Mouse (Mus musculus) thymus, adult 2 months (tissue): ENCODE results near the gene Scfd2. TPM values are rescaled to one million over a fixed set of nuclear protein-coding genes. Genes with fewer than 3 reads are reported as not detected.

ENCODE experiments used
- DNase-seq: peaks from one replicate; pipeline ENCODE4 v3.0.0; 2021
- H3K27ac ChIP-seq: fragments of 200-500 bp; 2 replicates; pipeline ENCODE4 v1.5.1; 2012; ENCODE audit warnings: low read length, control low read depth; ENCODE audit not compliant: control insufficient read depth, insufficient read depth
- H3K27me3 ChIP-seq: fragments of 200-500 bp; 2 replicates; pipeline ENCODE4 v1.6.1; 2012; ENCODE audit warnings: mild to moderate bottlenecking, low read length, moderate library complexity, mixed read lengths; ENCODE audit not compliant: control insufficient read depth, insufficient read depth
- H3K36me3 ChIP-seq: fragments of 200-500 bp; 2 replicates; pipeline ENCODE4 v1.6.1; 2012; ENCODE audit warnings: mild to moderate bottlenecking, low read length, moderate library complexity; ENCODE audit not compliant: control insufficient read depth, insufficient read depth
- H3K4me1 ChIP-seq: fragments of 200-500 bp; replicated peaks from 2 replicates; pipeline ENCODE4 v1.6.1; 2012; ENCODE audit warnings: low read length; ENCODE audit not compliant: control insufficient read depth, insufficient read depth
- H3K4me3 ChIP-seq: fragments of 200-500 bp; 2 replicates; pipeline ENCODE4 v1.5.1; 2012; ENCODE audit warnings: mild to moderate bottlenecking, low read length, control low read depth, moderate library complexity; ENCODE audit not compliant: control insufficient read depth, insufficient read depth
- CTCF ChIP-seq: fragments of 200-500 bp; IDR thresholded peaks from 2 replicates; pipeline ENCODE4 v1.5.1; 2012; ENCODE audit warnings: mild to moderate bottlenecking, control low read depth, low read length, moderate library complexity, borderline replicate concordance; ENCODE audit not compliant: control insufficient read depth, poor library complexity, insufficient read depth; ENCODE audit errors: extremely low read depth
- POLR2A ChIP-seq: fragments of 200-500 bp; IDR thresholded peaks from 2 replicates; pipeline ENCODE4 v1.6.1; 2012; ENCODE audit warnings: mild to moderate bottlenecking, low read length, control low read depth, moderate library complexity; ENCODE audit not compliant: control insufficient read depth, poor library complexity, insufficient read depth; ENCODE audit errors: extremely low read depth
- WGBS: fragments of 180-500 bp; shearing (Covaris S2); methylation state at CpG from one replicate; pipeline ENCODE4 v1.1.7; 2018; 5-methylcytosine and 5-hydroxymethylcytosine counted together
- polyA plus RNA-seq: library from polyadenylated mRNA; depleted of rRNA; stranded (reverse); fragments of >200 nt; gene quantifications from 2 replicates; pipeline ENCODE4 v1.2.3, GENCODE M21; 2012

Scfd2 gene
- polyA plus RNA-seq, 1 experiment, result 14.5 TPM

DNA sequence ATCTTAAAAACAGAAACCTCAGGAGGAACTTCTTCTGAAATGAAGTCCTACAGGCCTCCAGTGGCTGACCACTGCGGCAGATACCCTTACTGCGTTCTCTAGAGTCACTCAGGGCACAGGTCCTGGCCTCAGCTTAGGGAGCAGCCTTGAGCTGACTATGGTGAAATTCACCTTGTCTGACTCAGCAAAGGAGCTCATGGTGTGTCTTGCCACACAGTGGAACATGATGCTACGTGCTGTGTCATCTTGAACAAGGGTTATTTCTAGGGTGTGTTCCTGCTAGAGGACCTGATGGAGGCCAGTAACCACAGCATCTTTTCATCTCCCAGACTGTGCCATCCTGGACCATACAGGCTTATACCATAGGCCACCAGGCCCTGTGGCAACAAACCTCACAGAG lies 60.7 kb downstream of the Scfd2 start:
- no peak for DNase-seq
- TF ChIP-seq POLR2A (no peak), CTCF (no peak)
- H3K4me1 ChIP-seq, result no peaks in the 10 kb centered on the region
- H3K27me3 ChIP-seq, result no peaks in the 10 kb centered on the region
- WGBS, result 91% methylated on average over 3 of the region's 3 CpGs
- H3K27ac ChIP-seq, result no peak overlapping the region
- no peak overlapping the region for H3K4me3 ChIP-seq
- H3K36me3 ChIP-seq, result no peaks in the 10 kb centered on the region

DNA sequence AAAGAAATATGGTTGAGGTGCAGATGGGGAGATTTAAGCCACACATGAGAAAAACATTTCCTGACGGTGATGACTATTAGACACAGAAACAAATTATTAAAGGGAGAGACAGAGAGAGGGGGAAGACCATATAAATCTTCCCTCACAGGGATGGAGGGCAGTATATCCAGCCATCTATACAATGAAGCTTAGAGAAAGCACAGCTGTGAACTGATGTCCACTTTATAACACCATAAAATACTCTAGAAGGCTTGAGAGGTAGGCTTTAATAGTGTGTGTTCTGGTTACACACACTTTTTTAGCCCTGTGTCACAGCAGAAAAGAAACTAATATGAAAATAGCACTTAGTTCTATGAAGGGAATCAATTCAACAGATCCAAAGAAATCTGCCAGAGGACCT lies 61.9 kb downstream of the Scfd2 start:
- Histone ChIP-seq H3K36me3 (no peaks in the 10 kb centered on the region), H3K27me3 (no peaks in the 10 kb centered on the region), H3K4me3 (no peak overlapping the region), H3K27ac (no peak overlapping the region), H3K4me1 (no peaks in the 10 kb centered on the region)
- DNase-seq, result no peak
- WGBS, result 95% methylated on average over 1 of the region's 1 CpGs
- no peak for TF ChIP-seq CTCF
- TF ChIP-seq POLR2A, result no peak

DNA sequence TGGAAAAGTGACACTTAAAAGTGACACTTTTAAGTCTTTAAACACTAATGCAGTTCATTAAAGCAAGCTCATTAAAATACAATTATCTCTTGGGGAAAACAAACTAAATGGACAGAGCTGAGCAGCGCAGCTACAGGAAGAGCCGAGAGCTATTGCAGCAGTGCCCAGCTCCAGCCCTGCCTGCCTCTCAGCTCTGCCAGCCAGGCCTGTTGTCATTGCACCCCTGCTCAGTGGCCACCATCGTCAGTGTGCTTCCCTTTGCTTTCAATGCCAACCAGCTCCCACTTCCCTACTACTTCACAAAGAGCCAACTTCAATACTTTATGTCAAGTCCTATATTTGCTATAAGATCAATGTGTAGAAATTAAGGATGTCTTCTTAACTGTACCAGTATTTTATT lies 63.8 kb downstream of the Scfd2 start:
- Histone ChIP-seq H3K27ac (no peak overlapping the region), H3K4me3 (no peak overlapping the region), H3K36me3 (no peaks in the 10 kb centered on the region), H3K4me1 (no peaks in the 10 kb centered on the region), H3K27me3 (no peaks in the 10 kb centered on the region)
- TF ChIP-seq POLR2A (no peak), CTCF (no peak)
- WGBS, result 95% methylated on average over 3 of the region's 3 CpGs
- DNase-seq, result no peak

DNA sequence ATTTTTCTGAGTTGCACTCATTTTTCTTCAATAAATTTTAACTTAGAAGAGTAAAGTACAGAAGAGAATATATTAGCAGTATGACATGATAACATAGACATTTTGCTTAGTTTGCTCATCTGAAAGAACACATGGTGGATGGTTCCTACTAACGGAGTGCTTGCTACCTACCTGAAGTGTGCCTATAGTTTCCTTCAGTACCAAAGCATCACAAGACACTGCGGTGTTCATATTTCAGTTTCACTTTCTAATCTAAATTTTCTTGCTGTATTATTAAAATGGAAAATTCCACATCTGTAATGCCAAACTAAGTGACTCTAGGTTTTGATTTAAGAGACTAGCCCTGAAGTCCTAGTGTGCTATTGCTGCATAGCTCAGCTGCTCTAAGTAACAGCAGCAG lies 74.8 kb downstream of the Scfd2 start:
- H3K36me3 ChIP-seq, result no peaks in the 10 kb centered on the region
- H3K4me1 ChIP-seq, result no peaks in the 10 kb centered on the region
- H3K27ac ChIP-seq, result no peak overlapping the region
- WGBS, result 48% methylated on average over 2 of the region's 2 CpGs
- H3K4me3 ChIP-seq, result no peak overlapping the region
- TF ChIP-seq POLR2A (no peak), CTCF (no peak)
- no peaks in the 10 kb centered on the region for H3K27me3 ChIP-seq
- no peak for DNase-seq

DNA sequence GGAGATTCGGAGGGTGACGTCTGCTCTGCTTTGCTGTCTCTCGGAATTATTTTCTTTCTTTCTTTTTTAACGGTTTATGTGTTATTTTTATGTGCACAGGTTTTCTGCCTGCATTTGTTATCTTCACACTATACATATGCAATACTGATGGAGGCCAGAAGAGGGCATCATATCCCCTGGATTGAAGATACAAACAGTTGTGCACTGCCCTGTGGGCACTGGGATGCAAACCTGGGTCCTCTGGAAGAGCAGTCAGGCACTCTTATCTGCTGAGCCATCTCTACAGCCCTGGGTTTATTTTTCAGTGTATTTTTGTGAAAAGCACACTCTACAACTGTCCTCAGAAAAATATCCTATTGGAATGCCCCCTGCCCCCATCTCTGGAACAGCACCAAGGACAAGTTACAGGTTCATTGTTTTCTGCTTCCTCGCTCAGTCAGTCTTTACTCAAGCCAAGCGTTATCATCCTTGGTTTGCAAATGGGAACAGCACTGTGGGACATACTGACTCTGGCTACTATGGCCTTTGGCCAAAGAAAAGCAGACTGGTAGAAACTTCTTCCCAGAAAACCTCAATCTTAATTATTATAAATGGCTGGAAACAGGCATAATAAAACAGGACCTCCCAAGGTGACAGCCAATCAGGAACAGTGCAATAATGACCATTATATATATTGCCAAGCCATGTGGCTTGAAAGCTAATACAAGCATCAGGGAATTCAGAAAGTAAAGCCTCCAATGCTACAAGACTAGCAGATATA lies 75.9 kb downstream of the Scfd2 start:
- 98% methylated on average over 6 of the region's 6 CpGs for WGBS
- DNase-seq, result peak; percentile 13
- no peaks in the 10 kb centered on the region for H3K27me3 ChIP-seq
- H3K4me1 ChIP-seq, result no peaks in the 10 kb centered on the region
- no peaks in the 10 kb centered on the region for H3K36me3 ChIP-seq
- H3K4me3 ChIP-seq, result no peak overlapping the region
- TF ChIP-seq POLR2A, result no peak
- TF ChIP-seq CTCF, result no peak
- H3K27ac ChIP-seq, result no peak overlapping the region

DNA sequence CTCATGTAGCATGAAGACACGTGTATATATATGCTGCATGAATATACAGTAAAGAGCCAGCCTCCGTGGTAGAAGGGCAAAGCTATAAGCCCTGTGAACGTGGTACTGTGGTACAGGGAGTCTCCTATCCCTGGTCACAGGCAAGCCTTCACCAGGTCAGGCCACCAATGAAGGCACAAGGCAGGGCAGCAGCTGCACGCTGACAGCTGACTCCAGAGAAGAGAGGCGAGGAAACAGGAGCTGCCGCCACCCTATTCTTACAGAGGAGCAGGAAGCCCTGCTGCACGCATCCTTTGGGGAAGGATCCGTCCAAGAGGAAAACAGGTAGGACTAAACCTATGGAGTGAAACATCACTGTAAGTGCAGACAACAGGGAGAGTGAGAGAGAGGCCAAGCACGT lies 76.5 kb downstream of the Scfd2 start:
- DNase-seq, result no peak
- Histone ChIP-seq H3K4me1 (no peaks in the 10 kb centered on the region), H3K27me3 (no peaks in the 10 kb centered on the region), H3K27ac (no peak overlapping the region), H3K4me3 (no peak overlapping the region), H3K36me3 (no peaks in the 10 kb centered on the region)
- WGBS, result 95% methylated on average over 9 of the region's 9 CpGs
- no peak for TF ChIP-seq CTCF
- TF ChIP-seq POLR2A, result no peak

DNA sequence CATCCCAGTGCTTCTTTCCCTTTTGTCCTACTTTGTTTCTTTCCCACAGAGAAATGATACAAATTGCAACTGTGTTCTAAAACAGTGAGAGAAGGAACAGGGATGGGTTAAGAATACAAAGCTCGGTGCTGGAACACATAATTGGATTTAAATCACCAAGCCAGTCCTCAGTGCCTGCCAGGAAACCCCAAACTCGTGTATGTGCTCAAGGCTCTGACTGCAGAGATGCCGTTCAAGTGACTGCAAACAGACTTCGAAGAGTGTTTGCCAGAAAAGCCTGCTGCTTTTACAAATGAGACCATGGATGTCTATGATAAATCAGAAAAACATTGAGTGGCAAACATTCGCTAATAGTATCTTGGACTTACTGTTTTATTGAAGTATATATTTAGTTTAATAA lies 80.6 kb downstream of the Scfd2 start:
- TF ChIP-seq CTCF (no peak), POLR2A (no peak)
- H3K4me3 ChIP-seq, result no peak overlapping the region
- H3K27me3 ChIP-seq, result no peaks in the 10 kb centered on the region
- H3K36me3 ChIP-seq, result no peaks in the 10 kb centered on the region
- 90% methylated on average over 5 of the region's 5 CpGs for WGBS
- no peak for DNase-seq
- no peak overlapping the region for H3K27ac ChIP-seq
- H3K4me1 ChIP-seq, result no peaks in the 10 kb centered on the region
